Comparison of ENCODE assay signal across 17 mouse cellular contexts in genomic region chrX:71560796-71561195, GRCm38 (mm10). TPM values are rescaled to one million over a fixed set of nuclear protein-coding genes. Genes with fewer than 3 reads are reported as not detected.
A peak's percentile ranks its signal among the peaks of the same experiment; 100 is the strongest.
DNase-seq lines count a peak whose midpoint lies in the region; ATAC-seq and TF ChIP-seq lines count a peak whose summit lies in the region.
"Had no signal": no experiment of that assay in that cellular context is flagged by ENCODE, and none has a peak within 500 bp of the region (broad histone marks: within the 10 kb centered on the region; RNA-seq: fewer than 3 reads in every experiment).

No protein-coding gene starts in this region.

- 92% methylated on average over 1 of the region's 1 CpGs for WGBS in forebrain, embryonic 14.5 days

- H3K9ac ChIP-seq in MEL (ENCODE audit: control insufficient read depth, low read depth, low read length, poor library complexity, severe bottlenecking) = no peak overlapping the region
- H3K9ac ChIP-seq in forebrain, embryonic 14.5 days (ENCODE audit: low read length) = no peak overlapping the region
- H3K9ac ChIP-seq: embryonic facial prominence, embryonic 12.5 days; forebrain, embryonic 13.5 days had no signal

- no peak for TF ChIP-seq POLR2A in MEL (IDR thresholded peaks at IDR 0.05; ENCODE audit: control insufficient read depth in 1 of 2, insufficient read depth in 1 of 2, low read depth in 1 of 2, low read length in 2 of 2, poor library complexity in 1 of 2)

- no peak for TF ChIP-seq EP300 in MEL (IDR thresholded peaks at IDR 0.05; ENCODE audit: low read depth in 1 of 2, low read length in 2 of 2)

- TF ChIP-seq CTCF in MEL (IDR thresholded peaks at IDR 0.05 in 2 of 3, conservative IDR thresholded peaks at IDR 0.05 in 1 of 3; ENCODE audit: control insufficient read depth in 1 of 3, insufficient read depth in 1 of 3, low read depth in 2 of 3, low read length in 3 of 3, poor library complexity in 1 of 3, severe bottlenecking in 1 of 3) = no peak

- 0 out of 4 replicates have a peak, but pooled peaks cover 0 to 4% of the 10 kb centered on the region in 2 experiments for H3K4me1 ChIP-seq in MEL (ENCODE audit: control insufficient read depth in 1 of 2, insufficient read depth in 2 of 2, low read length in 2 of 2)
- H3K4me1 ChIP-seq in forebrain, embryonic 14.5 days (ENCODE audit: control insufficient read depth, insufficient read depth, low read length) = no peaks in the 10 kb centered on the region; the same call in 1 of the 2 replicates
- H3K4me1 ChIP-seq: embryonic facial prominence, embryonic 10.5 days; embryonic facial prominence, embryonic 12.5 days had no signal

- H3K36me3 ChIP-seq in MEL (ENCODE audit: control insufficient read depth in 1 of 2, insufficient read depth in 2 of 2, low read length in 2 of 2) = peaks cover 2 to 14% of the 10 kb centered on the region in 2 experiments
- H3K36me3 ChIP-seq in forebrain, embryonic 14.5 days (ENCODE audit: control insufficient read depth, insufficient read depth, low read length) = peaks cover 18% of the 10 kb centered on the region; the same call in 1 of the 2 replicates

- no peak overlapping the region for H3K4me3 ChIP-seq in MEL (ENCODE audit: control insufficient read depth in 1 of 2, insufficient read depth in 1 of 2, low read depth in 2 of 2, low read length in 2 of 2)
- H3K4me3 ChIP-seq in forebrain, embryonic 14.5 days (ENCODE audit: low read depth, low read length) = no peak overlapping the region
- H3K4me3 ChIP-seq: embryonic facial prominence, embryonic 10.5 days; embryonic facial prominence, embryonic 12.5 days; forebrain, embryonic 13.5 days had no signal

- H3K27me3 ChIP-seq in MEL (ENCODE audit: control insufficient read depth in 1 of 2, insufficient read depth in 2 of 2, low read length in 2 of 2) = no peaks in the 10 kb centered on the region
- H3K27me3 ChIP-seq in forebrain, embryonic 14.5 days (replicated peaks; ENCODE audit: control insufficient read depth, insufficient read depth, low read length) = no peaks in the 10 kb centered on the region
- H3K27me3 ChIP-seq: embryonic facial prominence, embryonic 12.5 days; forebrain, embryonic 13.5 days had no signal

- H3K4me2 ChIP-seq in forebrain, embryonic 14.5 days (ENCODE audit: low read length) = no peak overlapping the region
- H3K4me2 ChIP-seq: embryonic facial prominence, embryonic 12.5 days; forebrain, embryonic 13.5 days had no signal

- no peak for TF ChIP-seq RAD21 in MEL (IDR thresholded peaks at IDR 0.05; ENCODE audit: low read depth, low read length)

- peaks cover 11% of the 10 kb centered on the region for H3K79me2 ChIP-seq in MEL (ENCODE audit: control insufficient read depth, insufficient read depth, low read length, poor library complexity)

- H3K9me3 ChIP-seq in MEL (replicated peaks; ENCODE audit: insufficient read depth, low read length) = no peaks in the 10 kb centered on the region
- no peaks in the 10 kb centered on the region for H3K9me3 ChIP-seq in forebrain, embryonic 14.5 days (replicated peaks; ENCODE audit: control insufficient read depth, low read length)
- H3K9me3 ChIP-seq: embryonic facial prominence, embryonic 12.5 days; forebrain, embryonic 13.5 days had no signal

- H3K27ac ChIP-seq in MEL (ENCODE audit: control insufficient read depth, low read depth, low read length) = no peak overlapping the region
- no peak overlapping the region for H3K27ac ChIP-seq in forebrain, embryonic 14.5 days (ENCODE audit: low read depth, low read length)
- H3K27ac ChIP-seq: embryonic facial prominence, embryonic 10.5 days; embryonic facial prominence, embryonic 12.5 days; forebrain, embryonic 13.5 days had no signal

- no peak for ATAC-seq in forebrain, embryonic 14.5 days
- ATAC-seq: forebrain, embryonic 13.5 days; forebrain, embryonic 16.5 days had no signal

- DNase-seq in 416B (ENCODE audit: low read depth) = peak; percentile 78
- peak; percentile 19 for DNase-seq in MEL (ENCODE audit: low read depth, low spot score)
- peak; percentile 12 for DNase-seq in yolk sac, embryonic 10.5 days (ENCODE audit: low spot score)
- no peak for DNase-seq in forebrain, embryonic 14.5 days (ENCODE audit: low spot score)
- DNase-seq in adrenal gland, adult (ENCODE audit: inconsistent age in 2 of 2, low spot score in 1 of 2) = no peak
- DNase-seq: adrenal gland, adult 8-10 months; adrenal gland, postnatal 14 days; adrenal gland, postnatal 36 days; cerebellum, adult 11-12 months; cerebellum, adult 2 months; cerebellum, adult 9-11 months; cerebellum, postnatal 14 days; cerebellum, postnatal 36 days had no signal

TF ChIP-seq in MEL, 35 proteins besides CTCF, POLR2A, EP300 and RAD21:
- TF ChIP-seq GATA1 (IDR thresholded peaks at IDR 0.05; ENCODE audit: low read depth, low read length) = peak; percentile 41; the same call in 1 of the 2 replicates
- peak; percentile 37; the same call in 1 of the 2 replicates for TF ChIP-seq TCF12 (IDR thresholded peaks at IDR 0.05; ENCODE audit: low read depth, low read length)
- TF ChIP-seq MEF2A (IDR thresholded peaks at IDR 0.05; ENCODE audit: extremely low read depth, insufficient replicate concordance, low read depth, low read length, poor library complexity, severe bottlenecking) = no peak
- peak; percentile 30; the same call in 1 of the 2 replicates for TF ChIP-seq ETS1 (IDR thresholded peaks at IDR 0.05; ENCODE audit: low read depth, low read length)

RNA-seq across cellular contexts. Expression of gene Hmgb3, which starts 5.1 kb away (rescaled TPM):
- 110 and 127 TPM in 2 replicates for total RNA-seq in MEL (2012; rRNA removed)
- 100 to 1,000 TPM in 1 of 2 experiments, not detected in 1; 181 TPM for polyA plus RNA-seq in MEL (2012; ENCODE audit: insufficient read depth in 1 of 2, insufficient read length in 2 of 2, low read depth in 1 of 2, low replicate concordance in 2 of 2, missing spikeins in 1 of 2)
- 341 and 358 TPM in 2 replicates for polyA plus RNA-seq in forebrain, embryonic 14.5 days (2014; fragmentation: Nextera tagmentation; extraction: Ambion mirVana)

Comparison
In these comparisons a context has a peak if more than half of its experiments do, and no peak if none do; other contexts are left out.
1. DNase-seq: peak in 416B (single experiment), MEL (single experiment) and yolk sac, embryonic 10.5 days (single experiment); none in forebrain, embryonic 14.5 days (single experiment) and adrenal gland, adult (0 of 2).